Mouse (Mus musculus) MN1 (cell line): ENCODE results near the gene Rtkn.
A peak's percentile ranks its signal among the peaks of the same experiment; 100 is the strongest.

Experiments
- DNase-seq: peaks from one replicate; pipeline ENCODE4 v3.0.0-alpha.2; 2016; ENCODE audit warnings: low spot score

Gene Rtkn

DNA sequence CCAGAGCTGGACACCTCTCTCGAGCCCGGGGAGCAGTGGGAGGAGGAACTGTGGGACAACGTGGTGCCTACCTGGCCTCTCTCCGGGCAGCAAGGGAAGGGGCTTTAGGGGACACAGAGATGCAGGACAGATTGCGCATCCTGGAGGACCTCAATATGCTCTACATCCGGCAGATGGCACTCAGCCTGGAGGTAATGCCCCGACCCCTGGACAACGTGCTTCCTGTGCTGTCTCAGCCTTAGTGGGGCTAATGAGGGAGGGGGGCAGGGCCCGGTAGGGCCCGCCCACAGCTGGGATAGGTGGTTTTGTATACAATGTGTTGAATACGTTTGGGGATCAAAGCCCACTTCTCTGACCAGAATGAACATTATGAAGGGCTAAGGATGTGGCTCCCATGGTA, 2.8 kb downstream of the Rtkn start:
- peak; percentile 76 for DNase-seq

DNA sequence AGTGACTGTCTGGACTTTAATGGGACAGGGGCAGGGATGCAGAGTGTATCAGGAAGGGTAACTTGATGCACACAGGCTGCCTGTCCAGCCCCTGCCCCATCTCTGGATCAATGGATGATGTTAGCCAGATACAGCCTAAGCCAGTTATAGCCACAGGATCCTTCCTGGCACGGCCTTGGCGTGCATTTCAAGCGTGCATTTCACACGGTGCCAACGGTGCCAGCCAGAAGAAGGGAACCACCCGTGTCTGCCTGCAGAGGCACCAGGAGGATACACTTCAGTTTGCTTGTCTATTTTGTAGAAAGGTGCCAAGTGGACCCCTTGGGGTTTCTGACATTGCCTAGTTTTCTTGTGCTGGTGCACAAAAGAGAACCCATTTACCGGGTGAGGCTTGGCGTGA, 4.8 kb downstream of the Rtkn start:
- peak; percentile 81 for DNase-seq

- peak; percentile 83 for DNase-seq
Measured at GRCm38 (mm10) chr6:83141636-83142035, 6.4 kb downstream of the Rtkn start.

- peak; percentile 87 for DNase-seq
Measured at GRCm38 (mm10) chr6:83142211-83142731, 7.0 kb downstream of the Rtkn start.

- peak; percentile 36 for DNase-seq
Measured at GRCm38 (mm10) chr6:83142886-83143285, 7.6 kb downstream of the Rtkn start.

- peak; percentile 32 for DNase-seq
Measured at GRCm38 (mm10) chr6:83145209-83145608, 9.9 kb downstream of the Rtkn start.

- no peak for DNase-seq
Measured at GRCm38 (mm10) chr6:83145805-83146204, 10.5 kb downstream of the Rtkn start.

DNA sequence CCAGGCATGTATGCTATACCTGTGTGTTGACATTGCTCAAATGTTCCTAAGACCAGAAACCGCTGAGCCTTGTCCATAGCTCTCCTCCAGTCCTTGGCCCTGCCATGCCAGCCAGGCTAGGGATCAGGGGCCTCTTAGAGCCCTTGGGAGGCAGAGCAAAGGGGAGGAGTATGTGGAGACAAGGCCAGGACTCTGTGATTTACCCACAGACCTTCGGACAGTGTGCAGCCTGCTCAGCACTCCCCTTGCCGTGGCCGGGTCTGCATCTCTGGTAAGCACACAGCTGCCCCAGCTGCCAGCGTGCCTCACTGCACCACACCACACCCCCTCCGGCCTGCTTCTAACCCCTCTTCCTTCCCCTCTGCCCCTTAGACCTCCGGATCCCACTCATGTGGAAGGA, 12.0 kb downstream of the Rtkn start:
- DNase-seq: no peak

DNA sequence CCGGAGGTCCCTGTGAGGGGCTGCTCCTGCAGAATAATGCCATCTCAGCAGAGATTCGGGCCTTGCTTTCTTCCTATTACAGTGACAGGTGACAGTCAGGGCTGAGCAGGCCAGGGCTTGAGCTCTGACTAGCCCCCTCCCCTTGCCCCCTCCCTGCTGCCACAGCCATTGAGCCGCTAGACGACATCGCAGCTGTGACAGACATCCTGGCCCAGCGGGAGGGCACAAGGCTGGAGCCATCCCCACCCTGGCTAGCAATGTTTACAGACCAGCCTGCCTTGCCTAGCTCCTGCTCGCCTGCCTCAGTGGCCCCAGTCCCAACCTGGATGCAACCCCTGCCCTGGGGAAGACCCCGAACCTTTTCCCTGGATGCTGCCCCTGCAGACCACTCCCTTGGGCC, 16.5 kb downstream of the Rtkn start:
- DNase-seq: no peak

- DNase-seq: no peak
Measured at GRCm38 (mm10) chr6:83153038-83153437, 17.8 kb downstream of the Rtkn start.

DNA sequence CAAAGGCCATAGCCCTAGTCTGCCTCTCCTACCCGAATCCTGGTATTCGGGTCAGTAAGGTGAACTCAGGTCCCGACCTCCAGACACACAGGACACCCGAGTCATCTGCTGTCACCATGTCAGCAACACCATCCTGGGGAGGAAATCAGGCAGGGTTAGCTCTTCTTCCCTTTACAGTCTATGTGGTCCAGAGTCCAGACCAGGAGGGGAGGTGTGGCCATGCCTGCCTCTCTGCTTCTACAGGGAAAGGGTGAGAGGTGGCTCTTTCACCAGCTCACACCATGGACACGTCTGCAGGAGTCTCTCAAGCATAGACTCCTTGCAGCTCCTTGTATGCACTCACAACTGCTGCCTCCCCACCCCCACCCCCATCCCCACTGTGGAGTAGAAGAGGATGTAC, 18.2 kb downstream of the Rtkn start:
- DNase-seq: no peak

- peak; percentile 57 for DNase-seq
Measured at GRCm38 (mm10) chr6:83155552-83156238, 20.4 kb downstream of the Rtkn start.

DNA sequence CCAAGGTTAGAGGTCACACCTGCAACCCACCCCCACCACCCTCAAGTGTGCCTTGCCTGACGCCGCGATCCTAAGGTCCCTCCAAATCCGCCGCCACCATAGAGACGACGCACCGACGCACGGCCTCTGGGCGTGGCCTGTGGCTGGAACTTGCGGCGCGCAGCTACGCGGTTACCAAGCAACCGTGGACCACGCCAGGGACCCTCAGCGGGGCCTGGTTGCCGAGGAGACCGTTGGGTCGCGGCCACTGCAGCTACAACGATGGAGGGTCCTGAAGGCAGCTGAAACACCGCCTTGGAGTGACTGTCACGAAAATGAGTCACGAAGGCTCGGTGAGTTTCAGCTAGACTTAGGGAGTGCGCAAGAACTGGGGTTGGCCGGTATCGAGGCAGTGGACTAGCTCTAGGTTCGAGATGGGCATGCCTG, 21.0 kb downstream of the Rtkn start, which contains the start of the genes Wdr54 and 1700003E16Rik:
Gene Wdr54, minus strand, starts transcription at position 139 of the 426 bp plus-strand sequence.
Gene 1700003E16Rik, plus strand, starts transcription at position 146 of the 426 bp plus-strand sequence.
- peak; percentile 86 for DNase-seq

- DNase-seq: peak; percentile 83
Measured at GRCm38 (mm10) chr6:83159456-83159855, 24.2 kb downstream of the Rtkn start.

- no peak for DNase-seq
Measured at GRCm38 (mm10) chr6:83161442-83161841, 26.2 kb downstream of the Rtkn start.

DNA sequence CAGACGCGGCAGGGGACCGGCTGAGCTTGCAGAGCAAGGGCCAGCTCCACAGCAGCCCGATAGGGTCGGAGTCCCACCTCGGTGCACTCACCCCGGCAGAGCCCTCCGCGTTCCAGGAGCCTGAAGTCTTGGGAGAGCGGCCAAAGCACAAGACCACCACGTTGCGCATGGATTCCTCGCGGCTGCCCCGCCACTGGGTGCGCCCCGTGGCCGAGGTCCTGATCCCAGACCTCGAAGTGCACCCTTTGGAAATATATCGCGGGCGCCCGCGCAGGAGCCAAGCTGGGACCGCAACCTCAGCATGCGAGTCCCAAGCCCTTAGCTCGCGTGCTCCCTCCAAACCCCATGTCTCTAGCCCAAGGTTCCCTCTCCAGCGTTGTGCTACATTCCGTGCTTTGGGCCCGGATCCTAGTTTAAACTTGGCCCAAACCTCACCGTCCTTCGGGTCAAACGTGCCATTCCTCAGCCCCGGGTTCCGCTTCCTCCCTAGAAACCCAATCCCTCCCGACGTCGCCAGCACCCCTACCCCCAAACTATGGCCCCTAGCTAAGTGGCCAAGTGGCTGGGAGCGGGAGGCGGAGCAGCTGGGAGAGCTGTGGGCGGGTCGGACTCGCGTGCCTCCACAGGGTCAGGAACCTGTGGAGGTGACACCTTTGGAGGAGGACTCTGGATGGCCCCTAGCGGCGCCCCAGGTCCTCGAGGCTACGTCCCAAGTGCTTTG, 26.8 kb downstream of the Rtkn start:
- no peak for DNase-seq

- peak; percentile 74 for DNase-seq
Measured at GRCm38 (mm10) chr6:83162701-83163100, 27.4 kb downstream of the Rtkn start.

DNA sequence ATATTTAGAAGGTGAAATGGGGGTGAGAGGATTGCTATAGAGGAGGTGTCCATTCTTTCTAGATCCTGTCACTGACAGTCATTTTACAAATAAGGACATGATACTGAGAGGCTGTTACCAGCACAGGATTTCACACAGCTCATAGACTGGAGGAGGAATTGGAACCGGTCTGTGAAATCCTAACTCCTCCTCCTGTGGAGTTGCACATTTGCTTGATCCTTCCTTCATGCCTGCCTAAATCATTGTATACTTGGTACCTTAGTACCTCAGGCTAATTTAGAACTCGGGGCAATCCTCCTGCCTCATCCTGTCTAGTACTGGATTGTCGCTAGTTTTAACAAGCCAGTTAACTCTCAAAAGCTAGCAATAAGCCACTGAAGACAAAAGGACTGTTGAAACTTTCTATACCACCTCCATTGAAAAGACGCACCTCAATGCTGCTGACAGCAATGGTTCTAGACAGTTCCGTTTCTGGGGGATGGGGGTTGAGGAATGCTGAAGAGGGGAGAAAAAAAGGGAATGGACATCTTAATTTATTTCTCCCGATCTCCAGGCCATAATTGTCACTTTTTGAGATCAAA, 29.9 kb downstream of the Rtkn start:
- no peak for DNase-seq

DNA sequence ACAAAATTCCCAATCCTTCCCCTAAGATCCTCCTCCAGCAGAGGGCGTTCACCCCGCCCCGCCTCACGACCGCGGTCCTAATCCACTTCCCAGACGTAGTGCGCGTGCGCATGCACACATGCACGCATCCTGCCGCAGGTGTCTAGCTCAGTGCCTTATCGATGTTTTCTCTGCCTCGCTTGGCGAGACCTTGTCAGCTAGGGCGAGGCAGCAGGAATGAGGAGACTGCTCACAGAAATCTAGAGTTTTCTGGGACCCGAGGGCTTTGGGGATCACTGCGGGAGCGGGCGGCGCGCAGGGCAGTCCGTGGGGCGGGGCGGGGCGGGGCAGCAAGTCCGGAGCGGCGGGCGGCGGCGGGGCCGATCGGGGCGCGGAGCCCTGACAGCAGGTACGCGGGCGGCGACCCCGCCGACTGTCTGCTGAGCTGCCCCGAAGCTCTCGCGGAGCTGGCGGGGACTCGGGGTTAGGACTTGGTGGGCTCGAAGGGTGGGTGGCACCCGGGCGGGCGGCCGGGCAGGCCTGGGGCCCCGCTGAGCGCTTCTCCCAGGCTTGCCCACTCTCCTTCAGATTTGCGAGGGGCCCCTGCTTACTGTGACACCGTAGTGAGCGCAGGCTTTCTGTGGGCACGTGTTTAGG, 30.5 kb downstream of the Rtkn start, which contains the start of gene Dctn1:
Gene Dctn1, plus strand, starts transcription at position 314 of the 636 bp plus-strand sequence.
- peak; percentile 94 for DNase-seq

DNA sequence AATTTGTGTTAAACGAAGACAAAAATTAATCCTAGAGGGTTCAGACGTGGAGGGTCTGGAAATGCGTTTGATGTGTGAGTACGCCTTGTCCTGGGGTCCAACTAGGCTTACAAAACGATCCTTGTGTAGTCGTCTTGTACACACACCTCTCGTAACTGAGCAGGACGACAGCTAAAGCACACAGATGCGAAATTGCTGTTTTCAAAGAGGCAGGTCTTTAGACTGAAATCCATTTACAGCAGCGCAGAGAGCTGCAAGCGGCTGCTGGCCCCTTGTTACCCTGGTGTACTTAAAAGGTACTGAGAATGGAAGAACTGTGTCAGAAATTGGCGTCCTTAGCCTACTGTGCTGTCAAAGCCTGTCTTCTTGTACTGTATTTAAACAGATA, 31.0 kb downstream of the Rtkn start:
- peak; percentile 60 for DNase-seq

GRCm38 (mm10) chr6:83169872-83170271, 34.6 kb downstream of the Rtkn start:
- DNase-seq: no peak

DNA sequence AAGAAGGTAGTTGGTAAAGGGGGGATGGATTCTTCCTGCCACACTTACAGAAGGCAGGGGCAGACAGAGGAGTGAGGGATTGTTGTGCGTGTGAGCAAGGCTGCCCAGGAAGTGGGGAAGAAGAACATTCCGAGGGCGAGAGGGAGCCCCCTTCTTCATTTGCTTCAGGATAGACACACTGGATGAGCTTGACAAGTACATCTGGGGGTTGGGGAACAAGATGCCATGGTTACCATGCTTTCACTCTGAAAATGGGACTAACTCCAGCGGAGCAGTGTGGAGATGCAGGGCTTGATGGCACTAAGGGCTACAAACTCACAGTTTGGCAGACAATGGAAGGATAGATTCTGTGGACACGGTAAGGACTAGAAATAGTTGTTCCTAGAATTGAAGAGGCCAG, 35.8 kb downstream of the Rtkn start:
- DNase-seq: no peak
